Mouse (Mus musculus): ENCODE measurements at regions not wholly inside any gene's neighbourhood (a gene's known extent, or its start where the extent isn't known, plus 50 kb on each side); places are given as distances from the start of the nearest gene placed in this dataset.
"Not testable (repeated sequence)": the region's sequence is repeated elsewhere in the genome, so short reads cannot be mapped to it uniquely, and the experiment has no call there.

DNA sequence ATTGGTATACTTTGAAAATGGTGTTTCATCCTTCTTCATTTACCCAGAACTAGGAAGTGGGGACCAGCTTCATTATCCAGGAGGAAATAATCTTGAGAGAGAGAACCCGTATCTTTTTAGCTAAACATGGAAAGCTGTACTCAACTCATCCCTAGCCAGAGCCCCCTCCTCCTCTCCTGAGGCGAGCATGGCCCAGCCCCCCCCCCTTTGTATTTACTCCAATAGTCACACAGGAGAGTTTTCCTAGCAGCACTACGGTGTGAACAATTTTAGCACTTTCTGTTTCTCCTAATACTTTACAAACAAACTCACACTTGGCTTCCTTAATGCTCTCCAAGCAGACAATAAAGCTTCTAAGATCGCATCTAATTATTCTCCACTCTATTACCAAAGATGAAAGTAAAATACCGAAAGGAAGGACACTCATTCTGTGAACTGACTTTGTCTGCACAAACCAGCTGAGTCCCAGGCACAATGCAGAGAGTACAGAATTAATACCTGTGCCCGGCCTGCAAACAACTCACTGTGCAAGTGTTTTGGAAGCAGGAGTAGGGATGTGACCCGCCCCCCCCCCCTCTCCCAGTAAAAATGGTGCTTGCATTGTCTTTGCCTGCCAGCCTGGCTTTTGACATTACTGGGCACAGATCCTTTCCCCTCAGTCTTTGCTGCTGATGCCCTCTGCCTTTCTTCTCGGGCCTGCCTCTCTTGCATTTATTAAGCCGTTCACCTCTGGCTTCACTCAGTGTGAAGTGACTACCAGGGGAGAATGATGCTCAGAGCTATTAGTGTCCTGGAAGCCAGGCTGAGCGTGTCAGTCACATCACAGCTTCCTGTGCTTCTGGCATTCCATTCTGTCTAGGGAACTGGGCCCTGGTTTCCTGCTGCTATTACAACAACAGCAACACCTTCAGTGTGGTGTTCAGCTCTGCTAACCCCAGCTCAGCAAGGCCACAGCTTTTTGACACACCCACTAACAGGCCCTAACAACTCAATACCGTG, 107.9 kb downstream of the Dad1 start:
- 36% methylated on average over 11 of the region's 11 CpGs for WGBS
- Histone ChIP-seq H3K27ac (replicated peaks) (peak overlapping the region; percentile 35), H3K36me3 (no peaks in the 10 kb centered on the region), H3K27me3 (ENCODE audit: low read depth, poor library complexity, severe bottlenecking) (no peaks in the 10 kb centered on the region), H3K9me3 (replicated peaks) (no peaks in the 10 kb centered on the region), H3K4me1 (peaks cover 20% of the 10 kb centered on the region), H3K4me3 (no peak overlapping the region)
- no peak for DNase-seq (ENCODE audit: low spot score)

DNA sequence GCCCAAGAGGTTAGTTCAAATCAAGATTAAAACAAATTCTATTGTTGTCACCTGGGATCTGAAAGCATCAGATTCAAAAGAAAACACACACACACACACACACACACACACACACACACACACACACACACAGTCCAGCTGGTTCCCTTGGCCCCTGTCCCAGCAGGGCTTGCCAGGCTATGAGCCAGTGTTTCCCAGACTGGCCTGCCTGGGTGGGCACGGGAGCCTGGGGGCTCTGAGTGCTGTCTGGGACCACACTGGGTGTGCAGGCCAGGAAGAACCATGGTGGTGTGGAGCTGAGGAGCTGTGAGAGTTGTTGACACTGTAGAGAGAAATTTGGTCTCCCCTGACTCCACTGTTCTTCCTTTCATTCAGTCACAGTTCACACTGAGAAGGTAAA, 110.1 kb downstream of the Dad1 start:
- Histone ChIP-seq H3K9me3 (replicated peaks) (no peaks in the 10 kb centered on the region), H3K4me1 (peaks cover 20% of the 10 kb centered on the region), H3K4me3 (no peak overlapping the region), H3K27ac (replicated peaks) (no peak overlapping the region), H3K27me3 (ENCODE audit: low read depth, poor library complexity, severe bottlenecking) (no peaks in the 10 kb centered on the region), H3K36me3 (no peaks in the 10 kb centered on the region)
- no peak for DNase-seq (ENCODE audit: low spot score)
- 82% methylated on average over 1 of the region's 1 CpGs for WGBS

- Histone ChIP-seq H3K9me3 (replicated peaks) (no peaks in the 10 kb centered on the region), H3K4me3 (no peak overlapping the region), H3K4me1 (no peaks in the 10 kb centered on the region), H3K27ac (replicated peaks) (no peak overlapping the region), H3K27me3 (ENCODE audit: low read depth, poor library complexity, severe bottlenecking) (no peaks in the 10 kb centered on the region), H3K36me3 (no peaks in the 10 kb centered on the region)
- DNase-seq (ENCODE audit: low spot score) = no peak
- 87% methylated on average over 3 of the region's 3 CpGs for WGBS
Measured at GRCm38 (mm10) chr14:54138288-54138687, 115.6 kb downstream of the Dad1 start.

DNA sequence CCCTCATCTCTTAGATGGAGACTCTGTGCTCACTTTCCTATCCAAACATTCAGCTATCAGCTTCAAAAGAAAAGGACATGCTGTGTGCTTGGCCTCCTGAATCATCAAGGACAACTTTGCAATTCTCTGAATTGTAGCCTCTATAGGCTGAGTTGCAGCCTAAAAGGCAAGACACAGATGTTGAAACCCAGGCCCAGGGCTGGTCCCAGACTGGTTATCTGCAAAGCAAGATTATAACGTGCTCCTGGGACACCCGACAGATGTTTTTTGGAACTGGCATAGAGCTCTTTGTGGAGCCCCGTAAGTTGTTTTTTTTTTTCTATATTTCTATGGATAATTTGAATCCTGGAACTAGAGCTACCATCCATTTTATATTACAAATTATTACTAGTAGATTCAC, 117.4 kb downstream of the Dad1 start:
- no peaks in the 10 kb centered on the region for H3K27me3 ChIP-seq (ENCODE audit: low read depth, poor library complexity, severe bottlenecking)
- H3K4me1 ChIP-seq = no peaks in the 10 kb centered on the region
- no peaks in the 10 kb centered on the region for H3K36me3 ChIP-seq
- WGBS = 88% methylated on average over 3 of the region's 3 CpGs
- H3K9me3 ChIP-seq (replicated peaks) = no peaks in the 10 kb centered on the region
- no peak overlapping the region for H3K4me3 ChIP-seq
- no peak for DNase-seq (ENCODE audit: low spot score)
- H3K27ac ChIP-seq (replicated peaks) = no peak overlapping the region

DNA sequence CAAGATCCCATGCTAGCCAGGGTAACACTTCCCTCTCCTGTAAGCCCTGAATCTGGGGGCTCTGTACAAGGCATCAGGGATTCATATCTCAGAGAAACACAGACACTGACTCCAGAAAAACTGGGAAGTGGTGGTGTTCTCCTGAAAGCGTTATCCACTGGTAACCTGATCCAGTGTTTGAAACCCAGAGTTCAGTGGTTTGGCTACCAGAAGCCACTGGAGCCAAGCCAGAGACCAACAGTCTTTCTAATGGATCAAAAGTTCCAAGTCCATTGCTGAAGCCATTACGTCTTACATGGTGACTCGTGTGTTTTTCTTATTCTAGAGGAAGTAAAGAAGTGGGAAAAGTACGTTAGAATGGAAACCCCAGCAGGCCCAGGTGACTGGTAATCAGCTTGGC, 125.6 kb downstream of the Dad1 start:
- 79% methylated on average over 4 of the region's 4 CpGs for WGBS
- H3K4me1 ChIP-seq = peaks cover 11% of the 10 kb centered on the region
- H3K9me3 ChIP-seq (replicated peaks) = no peaks in the 10 kb centered on the region
- no peak for DNase-seq (ENCODE audit: low spot score)
- no peak overlapping the region for H3K4me3 ChIP-seq
- H3K36me3 ChIP-seq = no peaks in the 10 kb centered on the region
- H3K27me3 ChIP-seq (ENCODE audit: low read depth, poor library complexity, severe bottlenecking) = no peaks in the 10 kb centered on the region
- no peak overlapping the region for H3K27ac ChIP-seq (replicated peaks)

DNA sequence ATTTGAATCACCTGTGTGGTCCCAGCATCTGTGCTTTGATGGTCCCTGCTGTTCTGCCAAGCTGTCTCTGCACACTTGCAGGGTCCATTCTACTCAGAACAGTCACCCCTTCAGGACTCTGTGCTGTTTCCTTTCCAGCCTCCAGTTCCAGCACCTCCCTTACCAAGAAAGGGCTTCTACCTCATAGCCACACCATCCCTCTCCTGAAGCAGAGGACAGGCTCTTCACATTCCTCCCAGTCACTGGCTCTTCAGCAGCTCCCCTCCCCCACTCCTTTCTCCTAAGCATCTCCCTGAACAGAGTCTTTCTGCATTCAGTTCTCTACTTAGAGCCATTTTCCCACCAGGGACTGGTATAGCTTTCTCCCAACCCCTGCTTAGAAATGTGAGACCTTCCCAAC, 128.4 kb downstream of the Dad1 start:
- no peaks in the 10 kb centered on the region for H3K9me3 ChIP-seq (replicated peaks)
- H3K4me1 ChIP-seq = peaks cover 11% of the 10 kb centered on the region
- H3K4me3 ChIP-seq = no peak overlapping the region
- no peaks in the 10 kb centered on the region for H3K36me3 ChIP-seq
- DNase-seq (ENCODE audit: low spot score) = no peak
- H3K27ac ChIP-seq (replicated peaks) = 0 out of 2 replicates have a peak overlapping the region, but pooled peaks have one; percentile 35
- H3K27me3 ChIP-seq (ENCODE audit: low read depth, poor library complexity, severe bottlenecking) = no peaks in the 10 kb centered on the region

GRCm38 (mm10) chr14:54121973-54122372, 131.9 kb downstream of the Dad1 start:
- H3K4me1 ChIP-seq = peaks cover 11% of the 10 kb centered on the region
- no peak overlapping the region for H3K27ac ChIP-seq (replicated peaks)
- no peaks in the 10 kb centered on the region for H3K27me3 ChIP-seq (ENCODE audit: low read depth, poor library complexity, severe bottlenecking)
- DNase-seq (ENCODE audit: low spot score) = peak; percentile 7
- H3K36me3 ChIP-seq = no peaks in the 10 kb centered on the region
- 80% methylated on average over 7 of the region's 7 CpGs for WGBS
- H3K9me3 ChIP-seq (replicated peaks) = peaks cover 5% of the 10 kb centered on the region; the same call in 1 of the 2 replicates
- no peak overlapping the region for H3K4me3 ChIP-seq

GRCm38 (mm10) chr14:54121340-54121739, 132.6 kb downstream of the Dad1 start:
- Histone ChIP-seq H3K4me1 (peaks cover 11% of the 10 kb centered on the region), H3K4me3 (no peak overlapping the region), H3K36me3 (no peaks in the 10 kb centered on the region), H3K9me3 (replicated peaks) (peaks cover 5% of the 10 kb centered on the region; the same call in 1 of the 2 replicates), H3K27me3 (ENCODE audit: low read depth, poor library complexity, severe bottlenecking) (no peaks in the 10 kb centered on the region), H3K27ac (replicated peaks) (no peak overlapping the region)
- peak; percentile 7 for DNase-seq (ENCODE audit: low spot score)
- 80% methylated on average over 4 of the region's 4 CpGs for WGBS

- peaks cover 5% of the 10 kb centered on the region; the same call in 1 of the 2 replicates for H3K9me3 ChIP-seq (replicated peaks)
- H3K27ac ChIP-seq (replicated peaks) = no peak overlapping the region
- peak; percentile 5 for DNase-seq (ENCODE audit: low spot score)
- H3K4me3 ChIP-seq = no peak overlapping the region
- 92% methylated on average over 5 of the region's 5 CpGs for WGBS
- peaks cover 5% of the 10 kb centered on the region; the same call in 1 of the 2 replicates for H3K4me1 ChIP-seq
- no peaks in the 10 kb centered on the region for H3K27me3 ChIP-seq (ENCODE audit: low read depth, poor library complexity, severe bottlenecking)
- no peaks in the 10 kb centered on the region for H3K36me3 ChIP-seq
Measured at GRCm38 (mm10) chr14:54120194-54120593, 133.7 kb downstream of the Dad1 start.

GRCm38 (mm10) chr14:54117607-54118006, 136.3 kb downstream of the Dad1 start:
- H3K36me3 ChIP-seq; H3K4me1 ChIP-seq; DNase-seq (ENCODE audit: low spot score); H3K4me3 ChIP-seq; H3K27ac ChIP-seq (replicated peaks); H3K27me3 ChIP-seq (ENCODE audit: low read depth, poor library complexity, severe bottlenecking); H3K9me3 ChIP-seq (replicated peaks): not testable (repeated sequence)
- WGBS = 94% methylated on average over 8 of the region's 8 CpGs

DNA sequence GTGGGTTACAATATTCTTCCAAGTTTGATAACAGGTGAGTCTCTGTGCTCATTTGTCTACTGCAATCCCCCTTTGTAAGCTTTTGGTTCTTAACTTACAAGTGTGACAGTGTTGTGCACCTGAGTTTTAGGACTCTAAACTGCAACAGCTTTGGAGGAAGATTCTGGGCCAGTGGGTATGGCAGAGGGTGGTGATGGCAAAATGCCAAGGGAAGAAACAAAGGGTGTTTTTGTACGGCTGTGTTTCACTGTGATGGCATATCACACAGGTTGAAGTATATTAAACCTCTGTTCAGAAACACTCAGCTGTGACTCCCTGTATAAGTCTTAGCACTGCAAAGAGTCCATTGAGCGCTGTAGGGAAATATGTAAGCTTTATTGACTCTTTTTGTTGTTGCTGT, 140.7 kb downstream of the Dad1 start:
- H3K27ac ChIP-seq (replicated peaks) = no peak overlapping the region
- no peak overlapping the region for H3K4me3 ChIP-seq
- DNase-seq (ENCODE audit: low spot score) = no peak
- peaks cover 5% of the 10 kb centered on the region; the same call in 1 of the 2 replicates for H3K9me3 ChIP-seq (replicated peaks)
- 90% methylated on average over 2 of the region's 2 CpGs for WGBS
- no peaks in the 10 kb centered on the region for H3K36me3 ChIP-seq
- no peaks in the 10 kb centered on the region for H3K27me3 ChIP-seq (ENCODE audit: low read depth, poor library complexity, severe bottlenecking)
- peaks cover 11% of the 10 kb centered on the region for H3K4me1 ChIP-seq

DNA sequence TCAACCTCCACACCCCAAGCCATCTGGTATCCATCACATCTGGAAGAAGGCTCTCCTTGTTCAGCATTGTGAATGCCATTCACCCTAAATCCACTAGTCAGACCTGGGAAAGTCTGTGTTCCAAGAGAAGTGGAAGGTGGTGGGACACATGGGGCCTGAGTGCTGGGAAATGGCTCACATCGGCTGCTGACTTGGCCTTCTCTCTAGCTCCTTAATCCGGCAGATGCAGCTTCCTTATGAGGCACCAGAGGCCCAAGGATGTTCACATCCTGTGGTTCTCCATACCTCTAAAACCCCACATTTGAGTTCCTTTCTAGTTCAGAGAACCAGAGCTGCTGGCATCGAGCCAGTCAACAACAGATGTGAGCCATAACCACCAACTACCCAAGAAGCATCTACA, 142.9 kb downstream of the Dad1 start:
- H3K9me3 ChIP-seq (replicated peaks) = no peaks in the 10 kb centered on the region
- no peaks in the 10 kb centered on the region for H3K27me3 ChIP-seq (ENCODE audit: low read depth, poor library complexity, severe bottlenecking)
- H3K4me1 ChIP-seq = peaks cover 13% of the 10 kb centered on the region
- H3K36me3 ChIP-seq = no peaks in the 10 kb centered on the region
- 93% methylated on average over 3 of the region's 3 CpGs for WGBS
- no peak overlapping the region for H3K4me3 ChIP-seq
- DNase-seq (ENCODE audit: low spot score) = no peak
- H3K27ac ChIP-seq (replicated peaks) = no peak overlapping the region

DNA sequence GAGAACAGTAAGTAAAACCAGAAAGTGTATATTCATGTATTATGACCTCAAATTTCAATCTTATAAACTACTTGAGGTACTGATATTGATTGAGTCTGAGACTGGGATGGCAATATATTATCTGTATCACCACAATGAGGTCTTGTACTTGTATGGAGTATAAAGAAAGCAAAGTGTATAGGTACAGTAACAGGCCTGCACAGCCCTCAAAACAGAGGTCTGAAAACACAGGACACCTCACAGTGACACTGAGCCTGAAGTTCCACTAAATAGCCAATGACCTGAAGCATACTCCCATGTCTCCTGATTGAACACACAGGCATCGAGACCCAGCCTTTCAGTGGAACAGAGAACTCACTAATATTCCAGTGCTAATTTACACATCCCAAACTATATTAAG, 144.8 kb downstream of the Dad1 start:
- H3K27me3 ChIP-seq (ENCODE audit: low read depth, poor library complexity, severe bottlenecking) = no peaks in the 10 kb centered on the region
- H3K4me3 ChIP-seq = no peak overlapping the region
- no peaks in the 10 kb centered on the region for H3K9me3 ChIP-seq (replicated peaks)
- H3K4me1 ChIP-seq = peaks cover 13% of the 10 kb centered on the region
- no peaks in the 10 kb centered on the region for H3K36me3 ChIP-seq
- no peak for DNase-seq (ENCODE audit: low spot score)
- 82% methylated on average over 1 of the region's 1 CpGs for WGBS
- no peak overlapping the region for H3K27ac ChIP-seq (replicated peaks)
